8 mouse cellular contexts compared by ENCODE assay signal in genomic region chr8:83653662-83654017, GRCm38 (mm10). TPM values are rescaled to one million over a fixed set of nuclear protein-coding genes. Genes with fewer than 3 reads are reported as not detected.
DNase-seq lines count a peak whose midpoint lies in the region; ATAC-seq and TF ChIP-seq lines count a peak whose summit lies in the region.

No protein-coding gene starts in this region.

- peak overlapping the region; percentile 75 for H3K4me2 ChIP-seq in lung, postnatal 0 days (replicated peaks; ENCODE audit: low read depth, low read length)
- peak overlapping the region; percentile 90 for H3K4me2 ChIP-seq in intestine, postnatal 0 days (replicated peaks; ENCODE audit: low read depth)
- peak overlapping the region; percentile 96 for H3K4me2 ChIP-seq in neural tube, embryonic 14.5 days (ENCODE audit: low read depth, low read length)

- DNase-seq in lung, postnatal 0 days (ENCODE audit: low spot score): peak; percentile 24
- DNase-seq in lung, adult 2 months: no peak
- DNase-seq in adrenal gland, adult 2 months: no peak
- DNase-seq in lung, postnatal 4 days: no peak
- DNase-seq in embryo, embryonic 9.5 days (ENCODE audit: extremely low spot score): no peak

- no peak for TF ChIP-seq CTCF in lung, postnatal 0 days (IDR thresholded peaks at IDR 0.05)
- TF ChIP-seq CTCF in lung, adult 2 months (IDR thresholded peaks at IDR 0.05; ENCODE audit: insufficient read depth, low read length): no peak
- TF ChIP-seq CTCF in embryonic fibroblast, embryonic 13.5 days (IDR thresholded peaks at IDR 0.05; ENCODE audit: borderline replicate concordance, insufficient read depth, low read length): no peak
- no peak for TF ChIP-seq CTCF in intestine, postnatal 0 days (IDR thresholded peaks at IDR 0.05; ENCODE audit: low read depth)

- no peaks in the 10 kb centered on the region for H3K36me3 ChIP-seq in lung, postnatal 0 days (ENCODE audit: insufficient read depth, low read length)
- H3K36me3 ChIP-seq in intestine, postnatal 0 days (ENCODE audit: control insufficient read depth, insufficient read depth): no peaks in the 10 kb centered on the region
- H3K36me3 ChIP-seq in neural tube, embryonic 14.5 days (ENCODE audit: control insufficient read depth, insufficient read depth, low read length): no peaks in the 10 kb centered on the region

- H3K4me1 ChIP-seq in lung, postnatal 0 days (ENCODE audit: insufficient read depth, low read depth, low read length): peaks cover 8% of the 10 kb centered on the region; the same call in 1 of the 2 replicates
- peaks cover 8% of the 10 kb centered on the region; the same call in 1 of the 2 replicates for H3K4me1 ChIP-seq in lung, adult 2 months (ENCODE audit: control insufficient read depth, insufficient read depth, low read length)
- H3K4me1 ChIP-seq in embryonic fibroblast, embryonic 13.5 days (ENCODE audit: control insufficient read depth, insufficient read depth, low read length): no peaks in the 10 kb centered on the region
- no peaks in the 10 kb centered on the region for H3K4me1 ChIP-seq in intestine, postnatal 0 days (replicated peaks; ENCODE audit: control insufficient read depth, insufficient read depth, low read length)
- peaks cover 11% of the 10 kb centered on the region for H3K4me1 ChIP-seq in neural tube, embryonic 14.5 days (ENCODE audit: control insufficient read depth, insufficient read depth, low read length)

- no peak for TF ChIP-seq EP300 in lung, postnatal 0 days (IDR thresholded peaks at IDR 0.05)

- no peak for ATAC-seq in lung, postnatal 0 days
- no peak for ATAC-seq in intestine, postnatal 0 days
- ATAC-seq in neural tube, embryonic 14.5 days (ENCODE audit: low read depth): no peak

- peak overlapping the region; percentile 95; the same call in 1 of the 2 replicates for H3K4me3 ChIP-seq in lung, postnatal 0 days (ENCODE audit: low read depth, low read length)
- H3K4me3 ChIP-seq in lung, adult 2 months (replicated peaks; ENCODE audit: extremely low read depth, low read depth, low read length): no peak overlapping the region
- peak overlapping the region; percentile 94 for H3K4me3 ChIP-seq in embryonic fibroblast, embryonic 13.5 days (ENCODE audit: insufficient read depth, low read length)
- H3K4me3 ChIP-seq in intestine, postnatal 0 days (ENCODE audit: low read depth, low read length): peak overlapping the region; percentile 98
- H3K4me3 ChIP-seq in neural tube, embryonic 14.5 days (ENCODE audit: low read depth, low read length): peak overlapping the region; percentile 89

- no peaks in the 10 kb centered on the region for H3K27me3 ChIP-seq in lung, postnatal 0 days (replicated peaks; ENCODE audit: insufficient read depth, low read length)
- no peaks in the 10 kb centered on the region for H3K27me3 ChIP-seq in intestine, postnatal 0 days (replicated peaks; ENCODE audit: control insufficient read depth, insufficient read depth, low read length)
- no peaks in the 10 kb centered on the region for H3K27me3 ChIP-seq in neural tube, embryonic 14.5 days (ENCODE audit: control insufficient read depth, insufficient read depth, low read length)

- H3K27ac ChIP-seq in lung, postnatal 0 days (ENCODE audit: low read length): peak overlapping the region; percentile 91; the same call in 1 of the 2 replicates
- peak overlapping the region; percentile 33; the same call in 1 of the 2 replicates for H3K27ac ChIP-seq in embryonic fibroblast, embryonic 13.5 days (ENCODE audit: insufficient read depth, low read length)
- H3K27ac ChIP-seq in intestine, postnatal 0 days (ENCODE audit: low read depth, low read length): no peak overlapping the region
- H3K27ac ChIP-seq in neural tube, embryonic 14.5 days (ENCODE audit: low read depth, low read length): no peak overlapping the region

- H3K9ac ChIP-seq in lung, postnatal 0 days (replicated peaks; ENCODE audit: low read depth): 0 out of 2 replicates have a peak overlapping the region, but pooled peaks have one; percentile 82
- peak overlapping the region; percentile 73 for H3K9ac ChIP-seq in intestine, postnatal 0 days (ENCODE audit: low read depth, low read length)
- H3K9ac ChIP-seq in neural tube, embryonic 14.5 days (replicated peaks; ENCODE audit: low read depth, low read length): peak overlapping the region; percentile 78

- no peaks in the 10 kb centered on the region for H3K9me3 ChIP-seq in lung, postnatal 0 days (ENCODE audit: low read length)
- H3K9me3 ChIP-seq in intestine, postnatal 0 days (ENCODE audit: control insufficient read depth): no peaks in the 10 kb centered on the region
- H3K9me3 ChIP-seq in neural tube, embryonic 14.5 days (ENCODE audit: control insufficient read depth, low read length): no peaks in the 10 kb centered on the region

- no peak for TF ChIP-seq POLR2A in lung, adult 2 months (IDR thresholded peaks at IDR 0.05; ENCODE audit: borderline replicate concordance, extremely low read depth, low read depth, low read length)
- TF ChIP-seq POLR2A in embryonic fibroblast, embryonic 13.5 days (IDR thresholded peaks at IDR 0.05; ENCODE audit: low read depth, low read length): no peak

- WGBS in lung, postnatal 0 days: 14% methylated on average over 10 of the region's 10 CpGs
- 16% methylated on average over 10 of the region's 10 CpGs for whole genome bisulfite sequencing in lung, adult 2 months
- WGBS in intestine, postnatal 0 days: 17% methylated on average over 10 of the region's 10 CpGs
- WGBS in neural tube, embryonic 14.5 days: 51% methylated on average over 10 of the region's 10 CpGs

RNA-seq across cellular contexts. Expression of gene Gipc1, which starts 1.2 kb away (rescaled TPM):
- 123 and 134 TPM in 2 replicates for polyA plus RNA-seq in lung, postnatal 0 days (2015; fragmentation: Nextera tagmentation; extraction: Ambion mirVana)
- polyA plus RNA-seq in lung, adult 2 months (2012; rRNA removed): 58.6 and 67.0 TPM in 2 replicates
- 47.4 and 63.3 TPM in 2 replicates for polyA plus RNA-seq in embryonic fibroblast, embryonic 13.5 days (2011; ENCODE audit: insufficient read length, low read depth, missing spikeins)
- polyA plus RNA-seq in intestine, postnatal 0 days (2015; fragmentation: Nextera tagmentation; extraction: Ambion mirVana): 76.1 and 79.3 TPM in 2 replicates
- polyA plus RNA-seq in neural tube, embryonic 14.5 days (2014; fragmentation: Nextera tagmentation; extraction: Ambion mirVana): 90.2 and 104 TPM in 2 replicates
- total RNA-seq in adrenal gland, adult 2 months (2021): 10 to 100 TPM; 29.5 to 50.1 TPM
- 53.8 and 56.4 TPM in 2 replicates for polyA plus RNA-seq in adrenal gland, adult 2 months (2012; rRNA removed)

RNA-seq across cellular contexts. Expression of gene Ptger1, which starts 12.8 kb away (rescaled TPM):
- polyA plus RNA-seq in lung, postnatal 0 days (2015; fragmentation: Nextera tagmentation; extraction: Ambion mirVana): 1.3 and 1.4 TPM in 2 replicates
- 6.8 and 7.8 TPM in 2 replicates for polyA plus RNA-seq in lung, adult 2 months (2012; rRNA removed)
- 2.1 and 2.4 TPM in 2 replicates for polyA plus RNA-seq in embryonic fibroblast, embryonic 13.5 days (2011; ENCODE audit: insufficient read length, low read depth, missing spikeins)
- polyA plus RNA-seq in intestine, postnatal 0 days (2015; fragmentation: Nextera tagmentation; extraction: Ambion mirVana): 1.1 and 1.2 TPM in 2 replicates
- polyA plus RNA-seq in neural tube, embryonic 14.5 days (2014; fragmentation: Nextera tagmentation; extraction: Ambion mirVana): 0.71 and 1.4 TPM in 2 replicates
- 1 to 10 TPM in 1 of 2 experiments, under 1 TPM in 1; 0.76 to 1.1 TPM for total RNA-seq in adrenal gland, adult 2 months (2021)
- 2.1 and 2.8 TPM in 2 replicates for polyA plus RNA-seq in adrenal gland, adult 2 months (2012; rRNA removed)

RNA-seq across cellular contexts. Expression of gene Pkn1, which starts 45.3 kb away (rescaled TPM):
- polyA plus RNA-seq in lung, postnatal 0 days (2015; fragmentation: Nextera tagmentation; extraction: Ambion mirVana): 32.2 and 34.4 TPM in 2 replicates
- polyA plus RNA-seq in lung, adult 2 months (2012; rRNA removed): 148 and 168 TPM in 2 replicates
- 40.2 and 41.2 TPM in 2 replicates for polyA plus RNA-seq in embryonic fibroblast, embryonic 13.5 days (2011; ENCODE audit: insufficient read length, low read depth, missing spikeins)
- 37.0 and 40.2 TPM in 2 replicates for polyA plus RNA-seq in intestine, postnatal 0 days (2015; fragmentation: Nextera tagmentation; extraction: Ambion mirVana)
- 25.1 and 27.7 TPM in 2 replicates for polyA plus RNA-seq in neural tube, embryonic 14.5 days (2014; fragmentation: Nextera tagmentation; extraction: Ambion mirVana)
- 100 to 1,000 TPM; 110 to 115 TPM for total RNA-seq in adrenal gland, adult 2 months (2021)
- 138 and 164 TPM in 2 replicates for polyA plus RNA-seq in adrenal gland, adult 2 months (2012; rRNA removed)

RNA-seq across cellular contexts. Expression of gene Dnajb1, which starts 45.6 kb away (rescaled TPM):
- polyA plus RNA-seq in lung, postnatal 0 days (2015; fragmentation: Nextera tagmentation; extraction: Ambion mirVana): 34.3 and 43.6 TPM in 2 replicates
- polyA plus RNA-seq in lung, adult 2 months (2012; rRNA removed): 23.5 and 26.4 TPM in 2 replicates
- polyA plus RNA-seq in embryonic fibroblast, embryonic 13.5 days (2011; ENCODE audit: insufficient read length, low read depth, missing spikeins): 27.7 and 32.2 TPM in 2 replicates
- polyA plus RNA-seq in intestine, postnatal 0 days (2015; fragmentation: Nextera tagmentation; extraction: Ambion mirVana): 26.1 and 28.8 TPM in 2 replicates
- polyA plus RNA-seq in neural tube, embryonic 14.5 days (2014; fragmentation: Nextera tagmentation; extraction: Ambion mirVana): 54.3 and 55.2 TPM in 2 replicates
- 10 to 100 TPM; 21.8 to 61.9 TPM for total RNA-seq in adrenal gland, adult 2 months (2021)
- polyA plus RNA-seq in adrenal gland, adult 2 months (2012; rRNA removed): 21.8 and 27.3 TPM in 2 replicates

RNA-seq across cellular contexts. Expression of gene Tecr, which starts 45.9 kb away (rescaled TPM):
- 273 and 293 TPM in 2 replicates for polyA plus RNA-seq in lung, postnatal 0 days (2015; fragmentation: Nextera tagmentation; extraction: Ambion mirVana)
- polyA plus RNA-seq in lung, adult 2 months (2012; rRNA removed): 416 and 565 TPM in 2 replicates
- polyA plus RNA-seq in embryonic fibroblast, embryonic 13.5 days (2011; ENCODE audit: insufficient read length, low read depth, missing spikeins): 210 and 213 TPM in 2 replicates
- polyA plus RNA-seq in intestine, postnatal 0 days (2015; fragmentation: Nextera tagmentation; extraction: Ambion mirVana): 317 and 320 TPM in 2 replicates
- 1,479 and 1,754 TPM in 2 replicates for polyA plus RNA-seq in neural tube, embryonic 14.5 days (2014; fragmentation: Nextera tagmentation; extraction: Ambion mirVana)
- total RNA-seq in adrenal gland, adult 2 months (2021): 100 to 1,000 TPM; 409 to 723 TPM
- polyA plus RNA-seq in adrenal gland, adult 2 months (2012; rRNA removed): 1,113 and 1,272 TPM in 2 replicates

Comparison
In these comparisons a context has a peak if more than half of its experiments do, and no peak if none do; other contexts are left out.
1. H3K27ac ChIP-seq: peak in lung, postnatal 0 days (single experiment) and embryonic fibroblast, embryonic 13.5 days (single experiment); none in intestine, postnatal 0 days (single experiment) and neural tube, embryonic 14.5 days (single experiment).
2. Peak in every context shown above with its lines, with median percentiles within 50 percentile points of each other: H3K4me2 ChIP-seq and H3K9ac ChIP-seq.